Mouse (Mus musculus): ENCODE results near the gene Rapgef6.

- no peak for TF ChIP-seq CTCF (IDR thresholded peaks at IDR 0.05; ENCODE audit: control insufficient read depth, insufficient read depth, insufficient read length)
- TF ChIP-seq FOSL1 (IDR thresholded peaks at IDR 0.05; ENCODE audit: insufficient read depth, low read length, poor library complexity, severe bottlenecking): no peak
- no peak for TF ChIP-seq CEBPB (IDR thresholded peaks at IDR 0.05; ENCODE audit: low read depth)
- no peak for TF ChIP-seq MYOD1 (IDR thresholded peaks at IDR 0.05; ENCODE audit: control insufficient read depth, insufficient read length, low read depth)
These were observed 204.8 kb downstream of the Rapgef6 start for GRCm38 (mm10) chr11:54727327-54727901.

Measured in C2C12 (cell line).